Mouse (Mus musculus): ENCODE results near the gene Rtp3. TPM values are rescaled to one million over a fixed set of nuclear protein-coding genes. Genes with fewer than 3 reads are reported as not detected.

Rtp3 gene
- total RNA-seq (2023) = not detected

DNA sequence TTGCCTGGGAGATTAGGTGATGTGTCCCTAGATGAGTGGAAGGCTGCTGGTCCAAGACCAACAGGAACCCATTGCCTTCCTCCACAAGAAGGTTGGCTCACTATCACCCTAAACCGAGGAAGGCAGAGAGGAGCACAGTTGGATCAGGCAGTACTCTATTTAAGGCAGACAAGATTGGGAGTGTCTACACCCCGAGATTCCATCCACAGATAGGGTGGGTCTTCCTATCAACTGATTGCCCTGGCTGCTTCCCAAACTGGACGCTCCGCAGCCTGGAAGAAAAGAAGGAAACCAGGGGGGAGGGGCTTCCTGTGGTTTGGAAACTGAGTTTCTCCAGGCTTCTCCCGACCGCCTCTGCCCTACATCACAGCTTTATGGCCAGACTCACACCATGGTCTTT is at the start of gene Rtp3:
Gene Rtp3, minus strand, starts transcription at position 380 of the 400 bp plus-strand sequence.

DNA sequence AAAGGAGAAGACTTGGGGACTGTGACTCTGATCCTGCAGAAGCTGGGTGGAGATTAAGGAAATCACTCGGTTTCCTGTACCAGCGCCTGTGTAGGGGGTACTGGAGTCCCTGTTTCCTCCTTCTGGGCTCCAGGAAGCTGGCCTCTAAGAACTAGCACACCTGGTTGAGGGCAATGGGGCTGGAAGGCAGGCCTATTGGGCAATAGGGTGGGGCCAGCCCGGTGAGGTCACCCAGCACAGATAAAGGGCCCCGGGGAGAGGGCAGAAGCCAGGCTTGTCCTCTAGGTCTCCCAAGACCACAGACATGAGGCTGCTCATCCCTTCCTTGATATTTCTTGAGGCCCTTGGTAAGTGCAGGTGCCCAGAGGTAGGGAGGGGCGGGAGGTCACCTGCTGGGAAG is 28.6 kb upstream of the Rtp3 start, which contains the start of gene Ltf:
Gene Ltf, plus strand, starts transcription at position 250 of the 400 bp plus-strand sequence.

DNA sequence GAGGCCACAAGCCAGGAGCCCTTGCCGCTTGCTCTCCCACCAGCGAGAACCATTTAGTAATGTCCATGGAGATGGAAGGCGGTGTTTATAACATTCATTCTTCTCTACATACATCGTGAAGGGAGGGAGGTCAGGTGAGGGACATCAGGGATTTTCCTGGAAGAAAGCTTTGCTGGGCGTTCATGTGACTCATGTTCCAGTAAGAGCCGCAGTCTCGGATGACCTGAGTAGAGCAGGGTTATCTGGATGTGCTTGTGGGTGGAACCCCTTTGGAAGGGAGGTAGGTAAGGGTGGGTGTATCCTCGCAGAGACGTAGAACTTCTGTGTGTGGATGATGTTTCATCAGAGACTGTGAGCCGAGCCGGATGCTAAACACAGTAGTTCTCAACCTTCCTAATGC is 39.0 kb downstream of the Rtp3 start, which contains the start of gene Lrrc2:
Gene Lrrc2, plus strand, starts transcription at position 149 of the 400 bp plus-strand sequence.

DNA sequence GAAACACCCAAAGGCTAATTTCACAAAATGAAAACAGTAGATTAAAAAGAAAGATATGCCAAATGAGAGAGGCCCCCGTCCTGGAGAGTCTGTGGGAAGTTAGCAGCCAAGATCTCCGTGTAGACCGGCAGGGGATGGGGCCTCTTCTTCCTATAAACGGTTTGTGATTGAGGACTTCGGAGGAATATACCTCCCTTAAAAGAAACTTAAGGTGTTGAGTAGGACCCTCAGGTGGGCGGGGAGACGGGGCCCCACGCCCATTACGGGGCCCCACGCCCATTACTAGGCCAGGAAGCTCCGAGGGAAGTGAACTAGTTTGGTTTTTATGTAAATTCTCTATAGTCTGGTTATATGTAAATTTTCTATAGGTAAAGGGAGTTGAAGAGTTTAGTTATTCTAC is 44.5 kb downstream of the Rtp3 start, which contains the start of gene Tdgf1:
Gene Tdgf1, minus strand, starts transcription at position 233 of the 400 bp plus-strand sequence.

Other genes starting within 250 kb of the Rtp3 start
- under 1 TPM in 1 of 2 experiments, not detected in 1; 0.83 TPM for gene Myl3, start 248.7 kb downstream of the Rtp3 start, total RNA-seq (2023)
- not detected for gene Pth1r, start 243.4 kb downstream of the Rtp3 start, total RNA-seq (2023)
- gene Prss42, start 192.4 kb downstream of the Rtp3 start, total RNA-seq (2023) = not detected
- not detected for gene Prss44, start 176.6 kb downstream of the Rtp3 start, total RNA-seq (2023)
- not detected for gene Prss43, start 163.9 kb downstream of the Rtp3 start, total RNA-seq (2023)
- not detected for gene Prss45, start 156.0 kb downstream of the Rtp3 start, total RNA-seq (2023)
- not detected for gene Prss46, start 146.1 kb downstream of the Rtp3 start, total RNA-seq (2023)
- gene Prss50, start 132.6 kb downstream of the Rtp3 start, total RNA-seq (2023) = not detected
- 1 to 10 TPM in 1 of 2 experiments, under 1 TPM in 1; 0.68 to 1.1 TPM for gene Als2cl, start 110.7 kb downstream of the Rtp3 start, total RNA-seq (2023)
- gene Tmie, start 110.5 kb downstream of the Rtp3 start, total RNA-seq (2023) = not detected
- gene Fam240a, start 73.7 kb downstream of the Rtp3 start, total RNA-seq (2023) = not detected
- gene Tdgf1, start 44.4 kb downstream of the Rtp3 start, total RNA-seq (2023) = not detected
- under 1 TPM in 1 of 2 experiments, not detected in 1; 0.38 TPM for gene Lrrc2, start 39.0 kb downstream of the Rtp3 start, total RNA-seq (2023)
- 1 to 10 TPM; 2.3 to 4.3 TPM for gene Ltf, start 28.7 kb upstream of the Rtp3 start, total RNA-seq (2023)
- 1 to 10 TPM; 2.8 to 4.6 TPM for gene Ccrl2, start 66.9 kb upstream of the Rtp3 start, total RNA-seq (2023)
- gene Lrrfip2, start 127.0 kb upstream of the Rtp3 start, total RNA-seq (2023) = 10 to 100 TPM; 27.3 to 33.9 TPM